Mouse (Mus musculus): Measurements from ENCODE around the gene H2-M2. TPM values are rescaled to one million over a fixed set of nuclear protein-coding genes. Genes with fewer than 3 reads are reported as not detected.
"Not testable (repeated sequence)": the region's sequence is repeated elsewhere in the genome, so short reads cannot be mapped to it uniquely, and the experiment has no call there.

The H2-M2 gene
- 0.52 TPM in 1 of 2 replicates, not detected in the other for polyA plus RNA-seq (2011; ENCODE audit: insufficient read depth, insufficient read length, low read depth, missing spikeins)

GRCm38 (mm10) chr17:37483452-37483851, at the start of gene H2-M2:
TSS of gene H2-M2 (minus strand) at chr17:37483552.
- Histone ChIP-seq H3K27me3 (ENCODE audit: control insufficient read depth, insufficient read depth, low read length, poor library complexity, severe bottlenecking) (no peaks in the 10 kb centered on the region), H3K9me3 (replicated peaks; ENCODE audit: control insufficient read depth, insufficient read depth, low read length, poor library complexity, severe bottlenecking) (no peaks in the 10 kb centered on the region), H3K9ac (ENCODE audit: low read depth, poor library complexity, severe bottlenecking) (no peak within 1 kb of the TSS), H3K36me3 (ENCODE audit: control insufficient read depth, insufficient read depth, low read length, poor library complexity, severe bottlenecking) (no peaks in the 10 kb centered on the region), H3K4me1 (ENCODE audit: control insufficient read depth, insufficient read depth, low read length) (no peaks in the 10 kb centered on the region), H3K4me3 (ENCODE audit: low read depth, low read length) (no peak within 1 kb of the TSS), H3K27ac (ENCODE audit: insufficient read depth, low read length) (no peak within 1 kb of the TSS)
- no peak for TF ChIP-seq POLR2A (IDR thresholded peaks at IDR 0.05; ENCODE audit: insufficient read depth, low read length)
- TF ChIP-seq CTCF (IDR thresholded peaks at IDR 0.05; ENCODE audit: low read depth, low read length) = no peak
- no peak for TF ChIP-seq EP300 (IDR thresholded peaks at IDR 0.05; ENCODE audit: insufficient read depth, low read depth, low read length)

GRCm38 (mm10) chr17:37525427-37525826, 42.1 kb upstream of the H2-M2 start:
- not testable (repeated sequence) for H3K9me3 ChIP-seq (replicated peaks; ENCODE audit: control insufficient read depth, insufficient read depth, low read length, poor library complexity, severe bottlenecking); H3K27me3 ChIP-seq (ENCODE audit: control insufficient read depth, insufficient read depth, low read length, poor library complexity, severe bottlenecking); H3K4me1 ChIP-seq (ENCODE audit: control insufficient read depth, insufficient read depth, low read length); H3K36me3 ChIP-seq (ENCODE audit: control insufficient read depth, insufficient read depth, low read length, poor library complexity, severe bottlenecking); H3K9ac ChIP-seq (ENCODE audit: low read depth, poor library complexity, severe bottlenecking); H3K27ac ChIP-seq (ENCODE audit: insufficient read depth, low read length); H3K4me3 ChIP-seq (ENCODE audit: low read depth, low read length)

- not testable (repeated sequence) for H3K27ac ChIP-seq (ENCODE audit: insufficient read depth, low read length); H3K9ac ChIP-seq (ENCODE audit: low read depth, poor library complexity, severe bottlenecking); H3K9me3 ChIP-seq (replicated peaks; ENCODE audit: control insufficient read depth, insufficient read depth, low read length, poor library complexity, severe bottlenecking); H3K36me3 ChIP-seq (ENCODE audit: control insufficient read depth, insufficient read depth, low read length, poor library complexity, severe bottlenecking); H3K27me3 ChIP-seq (ENCODE audit: control insufficient read depth, insufficient read depth, low read length, poor library complexity, severe bottlenecking); H3K4me1 ChIP-seq (ENCODE audit: control insufficient read depth, insufficient read depth, low read length); H3K4me3 ChIP-seq (ENCODE audit: low read depth, low read length)
Observed at GRCm38 (mm10) chr17:37524612-37525011, 41.3 kb upstream of the H2-M2 start.

- Histone ChIP-seq H3K9ac (ENCODE audit: low read depth, poor library complexity, severe bottlenecking) (no peak within 1 kb of the TSS), H3K9me3 (replicated peaks; ENCODE audit: control insufficient read depth, insufficient read depth, low read length, poor library complexity, severe bottlenecking) (no peaks in the 10 kb centered on the region), H3K27ac (ENCODE audit: insufficient read depth, low read length) (no peak within 1 kb of the TSS), H3K27me3 (ENCODE audit: control insufficient read depth, insufficient read depth, low read length, poor library complexity, severe bottlenecking) (no peaks in the 10 kb centered on the region), H3K4me1 (ENCODE audit: control insufficient read depth, insufficient read depth, low read length) (no peaks in the 10 kb centered on the region), H3K4me3 (ENCODE audit: low read depth, low read length) (no peak within 1 kb of the TSS), H3K36me3 (ENCODE audit: control insufficient read depth, insufficient read depth, low read length, poor library complexity, severe bottlenecking) (no peaks in the 10 kb centered on the region)
- TF ChIP-seq POLR2A (IDR thresholded peaks at IDR 0.05; ENCODE audit: insufficient read depth, low read length) (no peak), EP300 (IDR thresholded peaks at IDR 0.05; ENCODE audit: insufficient read depth, low read depth, low read length) (no peak), CTCF (IDR thresholded peaks at IDR 0.05; ENCODE audit: low read depth, low read length) (no peak)
Observed at GRCm38 (mm10) chr17:37507730-37508129, 24.4 kb upstream of the H2-M2 start, which contains the start of gene Olfr111. TSS of gene Olfr111 (plus strand) at chr17:37508030.

- TF ChIP-seq POLR2A (IDR thresholded peaks at IDR 0.05; ENCODE audit: insufficient read depth, low read length) (no peak), CTCF (IDR thresholded peaks at IDR 0.05; ENCODE audit: low read depth, low read length) (no peak), EP300 (IDR thresholded peaks at IDR 0.05; ENCODE audit: insufficient read depth, low read depth, low read length) (no peak)
- no peak within 1 kb of the TSS for H3K9ac ChIP-seq (ENCODE audit: low read depth, poor library complexity, severe bottlenecking)
- no peaks in the 10 kb centered on the region for H3K9me3 ChIP-seq (replicated peaks; ENCODE audit: control insufficient read depth, insufficient read depth, low read length, poor library complexity, severe bottlenecking)
Observed at GRCm38 (mm10) chr17:37491930-37492518, 8.7 kb upstream of the H2-M2 start, which contains the start of gene Olfr110. TSS of gene Olfr110 (plus strand) at chr17:37492468.

GRCm38 (mm10) chr17:37458616-37459015, 24.7 kb downstream of the H2-M2 start, which contains the start of gene Olfr109:
TSS of gene Olfr109 (plus strand) at chr17:37458916.
- Histone ChIP-seq H3K4me3 (ENCODE audit: low read depth, low read length) (no peak within 1 kb of the TSS), H3K4me1 (ENCODE audit: control insufficient read depth, insufficient read depth, low read length) (no peaks in the 10 kb centered on the region)
- TF ChIP-seq EP300 (IDR thresholded peaks at IDR 0.05; ENCODE audit: insufficient read depth, low read depth, low read length) = no peak
- TF ChIP-seq POLR2A (IDR thresholded peaks at IDR 0.05; ENCODE audit: insufficient read depth, low read length) = no peak
- no peak for TF ChIP-seq CTCF (IDR thresholded peaks at IDR 0.05; ENCODE audit: low read depth, low read length)

More at GRCm38 (mm10) chr17:37491930-37492518, 8.7 kb upstream of the H2-M2 start, which contains the start of gene Olfr110:
- Histone ChIP-seq H3K27me3 (ENCODE audit: control insufficient read depth, insufficient read depth, low read length, poor library complexity, severe bottlenecking) (no peaks in the 10 kb centered on the region), H3K36me3 (ENCODE audit: control insufficient read depth, insufficient read depth, low read length, poor library complexity, severe bottlenecking) (no peaks in the 10 kb centered on the region), H3K27ac (ENCODE audit: insufficient read depth, low read length) (no peak within 1 kb of the TSS), H3K4me3 (ENCODE audit: low read depth, low read length) (no peak within 1 kb of the TSS), H3K4me1 (ENCODE audit: control insufficient read depth, insufficient read depth, low read length) (no peaks in the 10 kb centered on the region)

More at GRCm38 (mm10) chr17:37458616-37459015, 24.7 kb downstream of the H2-M2 start, which contains the start of gene Olfr109:
- H3K9ac ChIP-seq (ENCODE audit: low read depth, poor library complexity, severe bottlenecking) = no peak within 1 kb of the TSS
- H3K27ac ChIP-seq (ENCODE audit: insufficient read depth, low read length) = no peak within 1 kb of the TSS
- H3K9me3 ChIP-seq (replicated peaks; ENCODE audit: control insufficient read depth, insufficient read depth, low read length, poor library complexity, severe bottlenecking) = no peaks in the 10 kb centered on the region
- no peaks in the 10 kb centered on the region for H3K36me3 ChIP-seq (ENCODE audit: control insufficient read depth, insufficient read depth, low read length, poor library complexity, severe bottlenecking)
- no peaks in the 10 kb centered on the region; the same call in 1 of the 2 replicates for H3K27me3 ChIP-seq (ENCODE audit: control insufficient read depth, insufficient read depth, low read length, poor library complexity, severe bottlenecking)
